Mouse (Mus musculus) brown adipose tissue, adult 24 weeks (tissue): ENCODE measurements around the gene Arl6. TPM values are rescaled to one million over a fixed set of nuclear protein-coding genes. Genes with fewer than 3 reads are reported as not detected.

Experiments
- H3K27ac ChIP-seq: fragments of 200-500 bp; replicated peaks from 2 replicates; pipeline ENCODE4 v1.5.1; 2012; ENCODE audit warnings: low read depth, mild to moderate bottlenecking, low read length
- H3K4me1 ChIP-seq: fragments of 200-500 bp; 2 replicates; pipeline ENCODE4 v1.6.1; 2012; ENCODE audit warnings: low read length, mixed read lengths; ENCODE audit not compliant: control insufficient read depth, insufficient read depth, insufficient read length
- H3K4me3 ChIP-seq: fragments of 200-500 bp; 2 replicates; pipeline ENCODE4 v1.5.1; 2012; ENCODE audit warnings: low read depth, mild to moderate bottlenecking, low read length, moderate library complexity; ENCODE audit not compliant: insufficient read depth
- polyA plus RNA-seq: library from polyadenylated mRNA; stranded (reverse); fragments of >200 nt; gene quantifications from 2 replicates; pipeline ENCODE4 v1.2.4, GENCODE M21; 2012; ENCODE audit not compliant: missing spikeins, insufficient read depth, insufficient read length

Arl6 gene
- 10.2 and 11.6 TPM in 2 replicates for polyA plus RNA-seq

- Histone ChIP-seq H3K4me3 (peak within 1 kb of the TSS; percentile 86), H3K27ac (peak within 1 kb of the TSS; percentile 85), H3K4me1 (0 out of 2 replicates have a peak, but pooled peaks cover 2% of the 10 kb centered on the region)
Measured at GRCm38 (mm10) chr16:59639102-59639691, at the start of gene Arl6. Arl6 (minus strand) TSS chr16:59639391.

GRCm38 (mm10) chr16:59685135-59685534 is 45.9 kb upstream of the Arl6 start:
- Histone ChIP-seq H3K4me1 (no peaks in the 10 kb centered on the region), H3K4me3 (no peak overlapping the region), H3K27ac (no peak overlapping the region)

GRCm38 (mm10) chr16:59683434-59683833 is 44.2 kb upstream of the Arl6 start:
- Histone ChIP-seq H3K4me1 (no peaks in the 10 kb centered on the region), H3K27ac (no peak overlapping the region), H3K4me3 (no peak overlapping the region)

- Histone ChIP-seq H3K4me1 (no peaks in the 10 kb centered on the region), H3K4me3 (no peak overlapping the region), H3K27ac (no peak overlapping the region)
Measured at GRCm38 (mm10) chr16:59682216-59682891, 43.2 kb upstream of the Arl6 start.

GRCm38 (mm10) chr16:59666938-59667337 is 27.7 kb upstream of the Arl6 start:
- Histone ChIP-seq H3K4me1 (no peaks in the 10 kb centered on the region), H3K4me3 (no peak overlapping the region), H3K27ac (no peak overlapping the region)

GRCm38 (mm10) chr16:59643766-59644165 is 4.6 kb upstream of the Arl6 start:
- Histone ChIP-seq H3K4me3 (no peak overlapping the region), H3K4me1 (no peaks in the 10 kb centered on the region), H3K27ac (no peak overlapping the region)

GRCm38 (mm10) chr16:59639985-59640384 is 794 bp upstream of the Arl6 start:
- no peaks in the 10 kb centered on the region for H3K4me1 ChIP-seq
- H3K27ac ChIP-seq: no peak overlapping the region
- no peak overlapping the region for H3K4me3 ChIP-seq

GRCm38 (mm10) chr16:59634598-59634997 is 4.6 kb downstream of the Arl6 start:
- no peak overlapping the region for H3K4me3 ChIP-seq
- H3K4me1 ChIP-seq: 0 out of 2 replicates have a peak, but pooled peaks cover 2% of the 10 kb centered on the region
- no peak overlapping the region for H3K27ac ChIP-seq

GRCm38 (mm10) chr16:59621554-59621953 is 17.6 kb downstream of the Arl6 start:
- H3K4me3 ChIP-seq: no peak overlapping the region
- H3K4me1 ChIP-seq: no peaks in the 10 kb centered on the region
- no peak overlapping the region for H3K27ac ChIP-seq

GRCm38 (mm10) chr16:59617167-59617566 is 22.0 kb downstream of the Arl6 start:
- Histone ChIP-seq H3K4me1 (no peaks in the 10 kb centered on the region), H3K4me3 (no peak overlapping the region), H3K27ac (no peak overlapping the region)

GRCm38 (mm10) chr16:59615675-59616074 is 23.5 kb downstream of the Arl6 start:
- H3K27ac ChIP-seq: no peak overlapping the region
- H3K4me1 ChIP-seq: no peaks in the 10 kb centered on the region
- no peak overlapping the region for H3K4me3 ChIP-seq

- Histone ChIP-seq H3K4me3 (no peak overlapping the region), H3K4me1 (no peaks in the 10 kb centered on the region), H3K27ac (no peak overlapping the region)
Measured at GRCm38 (mm10) chr16:59610750-59611149, 28.4 kb downstream of the Arl6 start.

- peaks cover 4% of the 10 kb centered on the region; the same call in 1 of the 2 replicates for H3K4me1 ChIP-seq
- H3K27ac ChIP-seq: no peak overlapping the region
- H3K4me3 ChIP-seq: no peak overlapping the region
Measured at GRCm38 (mm10) chr16:59604078-59604781, 35.0 kb downstream of the Arl6 start.

- peak within 1 kb of the TSS; percentile 75 for H3K27ac ChIP-seq
- H3K4me1 ChIP-seq: peaks cover 22% of the 10 kb centered on the region; the same call in 1 of the 2 replicates
- H3K4me3 ChIP-seq: peak within 1 kb of the TSS; percentile 86
Measured at GRCm38 (mm10) chr16:59600311-59601251, 38.6 kb downstream of the Arl6 start, which contains the start of gene Crybg3. Crybg3 (minus strand) TSS chr16:59600979.
